Mouse (Mus musculus) kidney, adult 18-20 months (tissue): ENCODE measurements around the gene Zfp960.
"Not testable (repeated sequence)": the region's sequence is repeated elsewhere in the genome, so short reads cannot be mapped to it uniquely, and the experiment has no call there.

ENCODE experiments used
- DNase-seq: peaks from one replicate; pipeline ENCODE4 v3.0.0; 2021

Gene Zfp960

GRCm38 (mm10) chr17:17063628-17064494 lies at the start of gene Zfp960:
TSS of gene Zfp960 (plus strand) at chr17:17064113.
- peak; percentile 84 for DNase-seq

- not testable (repeated sequence) for DNase-seq
Observed at GRCm38 (mm10) chr17:17018071-17018470, 45.8 kb upstream of the Zfp960 start.

GRCm38 (mm10) chr17:17059566-17059965 lies 4.3 kb upstream of the Zfp960 start:
- DNase-seq: not testable (repeated sequence)

GRCm38 (mm10) chr17:17120830-17121502 lies 57.1 kb downstream of the Zfp960 start, which contains the start of gene Zfp97:
TSS of gene Zfp97 (plus strand) at chr17:17121415.
- DNase-seq: not testable (repeated sequence)
